Mouse (Mus musculus) testis, postnatal 14 days (tissue): ENCODE data around the gene Dlgap1.
"Not testable (repeated sequence)": the region's sequence is repeated elsewhere in the genome, so short reads cannot be mapped to it uniquely, and the experiment has no call there.

ENCODE experiments used
- DNase-seq: peaks from one replicate; pipeline ENCODE4 v3.0.0; 2021; ENCODE audit warnings: low spot score

Gene Dlgap1

DNA sequence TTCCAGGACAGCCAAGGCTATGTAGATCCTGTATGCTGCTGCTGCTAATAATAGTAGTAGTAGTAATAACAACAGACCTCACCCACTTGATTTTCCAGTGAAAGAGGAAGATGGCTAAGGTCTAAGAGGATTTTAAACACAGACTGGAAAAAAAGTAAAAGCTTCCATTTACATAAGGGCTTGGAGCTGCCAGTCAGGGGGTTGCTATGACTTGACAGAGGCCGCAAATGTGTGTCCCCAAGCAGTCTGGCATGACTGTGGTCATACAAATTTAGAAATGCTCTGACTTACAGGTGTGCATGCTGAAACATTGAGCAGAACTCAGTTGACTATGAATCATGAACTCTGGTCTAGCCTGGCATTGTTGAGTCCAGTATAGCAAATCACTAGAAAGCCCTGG, 839.0 kb downstream of the Dlgap1 start:
- no peak for DNase-seq

DNA sequence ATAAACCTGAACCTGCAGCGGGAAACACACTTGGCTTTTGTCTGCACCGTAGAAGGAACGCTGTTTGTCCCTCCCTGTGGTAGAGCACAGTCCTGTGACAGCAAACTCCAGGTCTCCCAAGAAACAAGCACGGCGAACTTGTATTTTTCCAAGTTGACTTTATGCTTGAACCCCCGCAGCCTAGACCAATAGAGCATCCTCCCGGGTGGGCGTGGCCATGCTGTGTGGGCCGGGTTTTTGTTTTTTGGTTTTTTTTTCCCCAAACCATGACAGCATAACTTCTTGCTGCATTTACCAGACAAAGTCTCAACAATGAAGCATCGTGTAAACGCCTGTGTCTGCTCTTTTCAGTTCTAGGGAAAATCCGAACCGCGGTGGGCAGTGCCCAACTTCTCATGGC, 840.0 kb downstream of the Dlgap1 start:
- no peak for DNase-seq

DNA sequence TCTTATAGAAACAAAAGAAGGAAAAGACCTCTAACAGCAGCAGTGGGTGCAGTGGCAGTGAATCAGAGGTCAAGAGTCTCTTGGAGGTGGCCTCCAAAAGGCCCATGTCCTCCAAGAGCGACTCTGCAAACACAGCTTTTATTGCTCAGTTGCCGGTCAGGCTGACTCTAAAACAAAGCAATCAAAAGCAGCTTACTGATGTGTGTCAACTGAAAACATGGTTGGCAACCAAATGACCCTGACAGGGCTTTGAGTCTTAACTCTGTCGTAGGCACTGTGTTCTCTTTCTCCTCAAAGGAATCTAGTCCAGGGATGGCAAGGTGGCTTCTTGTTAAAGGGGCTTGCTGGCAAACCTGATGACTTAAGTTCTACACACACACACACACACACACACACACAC, 840.9 kb downstream of the Dlgap1 start:
- no peak for DNase-seq

DNA sequence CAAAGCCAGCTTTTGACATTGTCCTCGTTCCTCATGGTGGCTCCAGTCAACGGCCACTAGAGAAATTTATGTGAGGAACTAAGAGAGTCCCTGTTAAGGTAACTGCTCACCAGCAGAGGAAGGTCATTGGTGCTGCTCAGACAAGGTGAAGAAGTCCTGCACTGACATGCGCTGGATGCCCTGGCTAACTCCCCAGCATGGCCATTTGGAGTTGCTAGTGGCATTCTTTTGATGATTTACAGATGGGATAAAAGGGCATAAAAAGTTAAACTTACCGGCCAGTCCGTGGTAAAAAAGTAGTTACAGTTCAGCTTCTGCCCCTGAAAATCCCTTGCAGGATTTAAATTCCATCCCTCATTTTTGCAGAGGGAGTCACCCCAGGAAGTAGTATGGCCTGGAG, 841.9 kb downstream of the Dlgap1 start:
- DNase-seq, result no peak

DNA sequence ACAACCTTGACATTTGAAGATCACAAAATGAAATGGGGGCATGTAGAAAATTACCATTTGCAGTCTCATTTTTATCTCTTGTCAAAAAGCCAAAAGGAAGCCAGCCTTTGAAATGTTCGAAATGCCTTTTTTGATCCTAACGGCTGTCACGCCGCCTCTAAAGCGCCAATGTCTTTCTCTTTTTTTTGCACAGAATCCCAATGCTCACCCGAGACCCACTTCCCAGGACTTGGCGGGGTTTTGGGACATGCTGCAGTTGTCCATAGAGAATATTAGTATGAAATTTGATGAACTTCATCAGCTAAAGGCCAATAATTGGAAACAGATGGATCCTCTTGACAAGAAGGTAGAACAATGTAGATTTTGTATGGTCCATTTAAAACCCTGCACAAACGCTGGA, 846.1 kb downstream of the Dlgap1 start:
- no peak for DNase-seq

DNA sequence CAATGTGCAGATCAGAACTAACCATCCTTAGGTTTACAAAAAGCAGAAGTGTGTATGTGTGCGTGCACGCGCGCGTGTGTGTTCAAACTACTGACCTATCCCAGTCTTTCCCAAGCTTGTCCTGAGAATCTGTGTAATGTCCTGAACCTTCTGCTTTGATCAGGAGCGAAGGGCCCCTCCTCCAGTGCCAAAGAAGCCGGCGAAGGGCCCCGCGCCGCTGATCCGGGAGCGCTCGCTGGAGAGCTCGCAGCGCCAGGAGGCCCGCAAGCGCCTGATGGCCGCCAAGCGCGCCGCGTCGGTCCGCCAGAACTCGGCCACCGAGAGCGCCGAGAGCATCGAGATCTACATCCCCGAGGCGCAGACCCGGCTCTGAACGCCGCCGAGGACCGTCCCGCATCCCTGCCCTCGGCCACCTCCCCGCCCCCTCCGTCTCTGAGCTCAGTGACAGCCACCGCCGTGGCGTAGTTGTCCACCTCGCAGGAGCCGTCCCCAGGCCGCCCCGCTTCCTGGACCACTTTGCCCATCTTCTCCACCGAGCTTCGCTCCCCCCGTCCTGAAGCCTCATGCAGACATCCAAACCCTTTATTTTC, 849.1 kb downstream of the Dlgap1 start:
- no peak for DNase-seq

DNA sequence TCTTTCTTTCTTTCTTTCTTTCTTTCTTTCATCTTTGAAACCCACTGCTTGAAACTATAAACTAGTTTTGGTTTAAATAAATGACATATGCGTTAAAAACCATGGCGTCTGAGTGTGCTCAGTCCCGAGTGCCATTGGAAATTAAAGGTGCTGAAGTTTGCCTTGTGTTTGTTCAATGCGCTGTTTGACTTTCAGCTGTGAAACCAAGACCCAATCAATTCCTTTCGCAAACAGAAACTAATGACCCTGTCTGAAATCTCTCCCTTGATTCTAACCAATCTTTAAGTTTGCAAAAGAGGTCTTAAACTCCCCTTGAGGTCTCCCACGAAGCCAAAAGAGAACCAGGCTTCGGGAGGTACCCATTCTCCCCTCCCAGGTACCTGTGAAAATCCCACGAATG, 854.2 kb downstream of the Dlgap1 start:
- no peak for DNase-seq

DNA sequence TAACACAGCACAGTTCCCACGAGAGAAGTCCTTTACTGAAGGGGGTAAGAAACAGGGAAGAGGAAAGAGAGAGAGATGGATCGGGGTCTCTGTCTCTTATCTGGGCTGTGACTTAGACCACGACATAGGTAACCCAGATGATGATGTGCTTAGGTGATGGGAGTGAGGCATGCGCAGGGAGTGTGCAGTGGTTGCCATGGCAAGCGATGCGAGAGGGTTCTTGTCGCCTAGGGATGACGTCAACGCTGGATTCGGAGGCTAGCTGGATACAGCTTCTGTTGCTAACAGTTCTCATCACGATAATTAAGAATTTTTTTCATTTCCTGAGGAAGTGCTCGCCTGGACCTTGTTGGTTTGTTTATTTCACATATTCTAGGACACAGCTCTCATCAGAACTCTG, 857.4 kb downstream of the Dlgap1 start:
- no peak for DNase-seq

DNA sequence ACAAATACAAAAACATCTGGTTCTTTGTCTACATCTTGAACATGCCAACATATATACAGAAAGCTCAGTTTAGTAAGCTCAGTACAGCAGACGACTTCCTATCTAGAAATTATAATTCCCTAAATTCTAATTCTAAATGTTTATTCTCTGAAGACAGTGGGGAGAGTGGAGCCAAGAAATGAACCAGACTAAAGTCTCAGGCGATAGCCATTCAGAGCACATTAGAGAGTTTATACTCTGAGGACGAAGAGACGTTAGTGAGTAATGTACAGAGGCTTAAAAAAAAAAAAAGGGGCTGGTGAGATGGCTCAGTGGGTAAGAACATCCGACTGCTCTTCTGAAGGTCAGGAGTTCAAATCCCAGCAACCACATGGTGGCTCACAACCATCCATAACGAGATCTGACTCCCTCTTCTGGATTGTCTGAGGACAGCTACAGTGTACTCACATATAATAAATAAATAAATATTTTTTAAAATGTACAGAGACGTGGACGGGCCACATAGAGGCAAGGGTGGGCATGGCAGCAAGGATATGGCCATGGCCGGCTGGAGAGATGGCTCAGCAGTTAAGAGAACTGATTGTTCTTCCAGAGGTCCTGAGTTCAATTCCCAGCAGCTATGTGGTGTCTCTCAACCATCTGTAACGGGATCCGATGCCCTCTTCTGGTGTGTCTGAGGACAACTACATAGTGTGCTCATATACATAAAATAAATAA, 858.7 kb downstream of the Dlgap1 start:
- not testable (repeated sequence) for DNase-seq

DNA sequence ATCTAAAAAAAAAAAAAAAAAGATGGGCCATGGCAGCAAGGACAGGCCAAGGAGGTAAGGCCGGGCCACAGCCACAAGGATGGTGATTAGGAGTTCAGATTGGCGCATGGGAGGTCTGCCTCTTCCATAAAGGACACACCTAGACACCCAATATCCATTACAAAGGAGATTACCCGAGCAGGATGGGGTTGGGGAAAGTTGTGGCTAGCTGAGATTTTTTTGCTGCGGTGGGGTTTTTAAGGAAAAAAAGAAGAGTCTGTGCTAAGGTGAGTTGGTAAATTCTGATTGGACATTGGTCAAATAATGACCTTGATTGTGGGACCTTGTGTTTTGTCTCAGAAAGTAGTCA, 859.3 kb downstream of the Dlgap1 start:
- no peak for DNase-seq

DNA sequence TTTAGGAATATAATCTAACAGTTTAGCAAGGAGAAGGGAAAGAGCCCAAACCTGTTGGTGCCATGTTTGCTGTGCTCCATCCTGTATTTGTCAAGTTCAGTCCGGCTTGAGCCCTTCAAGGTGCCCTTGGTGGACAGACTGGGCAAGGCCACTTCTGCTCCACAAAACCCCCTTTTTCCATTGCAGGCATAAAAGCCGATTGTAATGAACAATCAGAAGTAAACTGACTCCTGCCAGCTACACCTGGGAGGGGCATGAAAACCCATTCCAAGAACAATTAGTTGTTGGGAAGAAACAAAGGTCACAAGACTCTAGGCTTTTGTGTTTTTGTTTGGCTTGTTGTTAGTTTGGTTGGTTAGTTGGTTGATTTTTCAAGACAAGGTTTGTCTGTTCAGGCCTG, 859.7 kb downstream of the Dlgap1 start:
- no peak for DNase-seq

DNA sequence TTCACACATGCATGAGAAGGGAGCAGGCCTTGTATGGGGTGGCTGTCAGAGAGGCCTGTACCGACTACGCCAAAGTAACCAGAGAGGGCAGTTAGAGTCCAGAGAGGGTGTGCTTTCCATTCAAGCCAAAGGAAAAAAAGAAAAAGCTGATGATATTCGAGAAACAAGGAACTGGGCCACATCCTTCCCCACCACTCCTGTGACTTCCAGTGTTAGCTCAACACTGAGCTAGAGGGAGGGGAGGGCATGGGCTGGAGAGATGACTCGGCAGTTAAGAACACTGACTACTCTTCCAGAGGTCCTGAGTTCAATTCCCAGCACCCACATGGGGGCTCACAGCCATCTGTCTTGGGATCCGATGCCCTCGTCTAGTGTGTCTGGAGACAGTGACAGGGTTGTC, 860.3 kb downstream of the Dlgap1 start:
- DNase-seq, result no peak

DNA sequence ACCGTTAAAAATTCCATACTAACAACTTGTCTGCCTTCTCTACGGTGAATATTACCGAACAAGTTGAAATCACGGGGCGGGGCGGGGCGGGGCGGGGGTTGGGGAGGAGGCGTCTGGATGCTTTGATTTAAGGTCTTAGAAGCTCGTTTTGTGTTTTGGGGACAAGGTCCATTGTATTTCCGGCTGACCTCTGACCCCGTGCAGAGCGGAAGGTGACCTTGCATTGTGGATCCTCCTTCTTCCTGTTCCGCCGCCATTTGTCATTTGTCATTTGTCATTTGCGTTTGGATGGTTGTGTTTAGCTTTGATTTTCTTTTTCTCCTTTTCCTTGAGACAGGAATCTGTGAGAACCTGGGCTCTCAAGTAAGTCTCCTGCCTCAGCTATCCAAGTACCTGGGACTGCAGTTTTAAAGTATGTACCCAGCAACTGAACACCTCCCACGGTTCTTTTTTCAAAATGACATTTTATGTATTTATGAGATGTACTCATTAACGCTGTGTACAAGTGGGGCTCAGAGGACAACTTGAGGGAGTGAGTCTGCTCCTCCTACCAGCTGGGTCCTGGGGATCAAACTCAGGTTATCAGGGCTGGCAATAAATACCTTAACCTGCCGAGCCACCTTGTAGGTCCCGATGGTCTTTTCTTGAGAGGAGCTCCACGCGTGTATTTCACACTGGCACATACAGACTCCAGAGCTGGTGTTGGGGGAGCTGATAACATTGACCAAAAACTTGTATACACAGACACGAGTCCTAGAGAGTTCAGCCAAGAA, 861.3 kb downstream of the Dlgap1 start:
- no peak for DNase-seq

DNA sequence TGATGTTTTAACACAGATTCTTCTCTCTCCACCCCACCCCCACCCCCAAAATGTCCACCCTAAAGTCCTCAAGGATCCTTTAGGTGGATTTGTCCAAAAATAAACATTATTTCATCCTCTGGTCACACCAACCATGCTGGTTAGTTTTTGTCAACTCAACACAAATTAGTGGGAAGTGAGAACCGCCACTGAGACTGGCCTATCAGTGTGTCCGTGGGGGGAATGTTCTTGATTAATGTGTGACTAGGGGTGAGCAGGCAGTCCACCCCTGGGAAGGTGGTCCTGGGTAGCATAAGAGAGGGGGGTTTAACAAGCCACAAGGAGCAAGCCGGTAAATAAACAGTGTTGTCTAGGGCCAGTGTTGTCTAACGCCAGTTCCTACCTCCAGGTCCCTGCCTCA, 862.7 kb downstream of the Dlgap1 start:
- DNase-seq, result no peak

DNA sequence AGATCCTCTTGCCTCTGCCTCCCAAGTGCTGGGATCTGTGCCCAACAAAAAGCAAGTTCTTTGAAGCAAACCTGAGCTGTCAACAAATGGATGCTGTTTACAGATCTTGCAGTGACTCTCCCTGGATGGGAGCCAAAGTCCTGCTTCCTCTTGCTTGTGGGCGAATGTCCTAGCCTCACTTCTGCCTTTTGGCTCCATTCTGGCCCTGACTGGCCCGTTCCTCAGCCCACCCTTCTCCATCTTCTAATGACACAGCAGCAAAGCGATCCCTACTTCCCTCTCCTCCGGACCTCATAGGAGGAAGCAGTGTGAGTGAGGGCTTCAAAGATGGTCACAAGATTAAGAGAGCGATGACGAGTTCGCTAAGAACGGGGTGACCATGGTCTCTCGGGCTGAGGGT, 863.7 kb downstream of the Dlgap1 start:
- no peak for DNase-seq

DNA sequence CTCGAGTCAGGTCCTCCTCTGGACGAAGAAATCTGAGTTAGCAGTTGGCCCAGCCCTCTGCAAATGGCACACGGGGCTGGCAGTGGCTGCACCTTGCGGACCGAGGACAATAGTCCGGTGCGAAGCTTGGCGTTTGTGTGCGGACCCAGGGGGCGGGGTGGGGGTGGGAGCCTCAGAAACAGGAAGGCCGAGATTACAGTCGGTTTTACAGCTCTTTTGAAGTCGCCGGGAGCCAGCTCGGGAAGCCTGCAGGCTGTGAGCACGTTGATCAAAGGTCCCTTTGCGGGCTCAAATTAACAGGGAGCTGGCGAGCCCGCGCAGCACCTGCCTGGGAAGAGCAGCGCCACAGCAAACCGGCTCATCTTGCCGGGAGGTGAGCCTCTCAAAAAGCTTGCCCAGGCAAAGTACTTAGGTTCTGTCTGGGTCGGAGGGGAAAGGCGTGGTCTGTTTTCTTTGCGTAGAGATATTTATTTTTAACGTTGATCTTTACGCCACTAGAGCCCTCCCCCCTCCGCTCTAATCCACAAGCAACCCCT, 865.6 kb downstream of the Dlgap1 start:
- peak; percentile 21 for DNase-seq

DNA sequence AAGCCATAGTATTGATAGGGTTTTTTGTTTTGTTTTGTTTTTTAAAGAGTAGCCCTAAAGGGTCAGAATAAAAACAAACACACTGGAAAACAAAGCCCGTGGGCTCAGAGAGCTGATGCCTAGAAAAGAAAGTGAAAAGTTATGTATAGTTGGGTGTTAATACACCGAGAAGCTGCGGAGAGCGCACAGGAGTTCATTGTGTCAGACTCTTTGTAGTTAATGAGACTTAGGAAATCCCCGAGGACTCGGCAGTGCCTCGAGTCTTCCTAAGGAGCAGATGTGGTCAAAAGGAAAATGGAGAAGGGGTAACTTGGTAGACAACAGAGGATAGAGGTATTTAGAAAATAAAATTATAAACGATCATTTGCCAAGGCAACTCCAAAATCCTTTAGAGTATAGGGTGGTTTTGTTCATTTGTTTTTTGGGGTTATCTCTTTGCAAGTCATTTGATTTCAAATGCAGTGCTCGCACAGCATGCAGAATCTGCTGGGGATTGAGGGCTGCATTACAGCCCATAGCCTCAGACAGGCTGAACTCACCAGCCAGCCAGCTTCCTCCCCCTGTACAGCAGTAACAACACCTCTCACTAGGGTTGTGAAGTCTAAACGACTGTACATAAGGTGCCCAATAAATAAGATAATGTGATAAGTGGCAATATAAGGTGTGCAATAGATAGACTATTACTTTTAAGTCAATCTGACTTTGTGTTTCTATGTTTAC, 866.4 kb downstream of the Dlgap1 start:
- no peak for DNase-seq

DNA sequence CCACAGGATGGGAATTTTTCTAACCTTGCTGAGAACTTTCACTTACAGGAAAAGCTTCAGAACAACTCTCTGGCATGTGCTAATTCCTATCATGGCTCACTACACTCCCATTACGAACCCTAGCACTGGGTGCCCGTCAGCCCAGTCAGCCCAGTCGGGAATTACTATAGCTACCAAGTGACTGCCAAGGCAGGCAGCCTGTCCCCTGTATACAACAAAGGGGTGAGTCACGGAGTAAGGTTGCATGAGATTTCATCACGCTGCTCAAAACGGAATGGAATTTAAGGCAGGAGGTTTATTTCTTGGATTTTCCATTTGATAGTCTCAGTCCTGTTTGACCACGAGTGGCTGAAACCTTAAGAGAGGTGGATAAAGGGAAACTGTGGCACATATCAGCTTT, 867.9 kb downstream of the Dlgap1 start:
- DNase-seq, result no peak

DNA sequence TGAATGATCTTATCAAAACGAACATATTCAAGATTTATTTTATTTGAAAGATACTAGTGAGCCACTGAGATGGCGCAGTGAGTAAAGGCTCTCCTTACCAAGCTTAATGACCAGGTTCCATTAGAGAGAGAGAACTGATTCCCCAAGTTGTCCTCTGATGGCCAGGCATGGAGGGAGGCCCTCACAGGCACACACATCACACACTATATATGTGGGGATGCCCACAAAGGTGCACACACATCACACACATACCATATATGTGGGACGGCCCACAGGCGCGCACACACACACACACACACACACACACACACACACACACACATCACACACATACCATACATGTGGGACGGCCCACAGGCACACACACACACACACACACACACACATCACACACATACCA, 868.6 kb downstream of the Dlgap1 start:
- not testable (repeated sequence) for DNase-seq

DNA sequence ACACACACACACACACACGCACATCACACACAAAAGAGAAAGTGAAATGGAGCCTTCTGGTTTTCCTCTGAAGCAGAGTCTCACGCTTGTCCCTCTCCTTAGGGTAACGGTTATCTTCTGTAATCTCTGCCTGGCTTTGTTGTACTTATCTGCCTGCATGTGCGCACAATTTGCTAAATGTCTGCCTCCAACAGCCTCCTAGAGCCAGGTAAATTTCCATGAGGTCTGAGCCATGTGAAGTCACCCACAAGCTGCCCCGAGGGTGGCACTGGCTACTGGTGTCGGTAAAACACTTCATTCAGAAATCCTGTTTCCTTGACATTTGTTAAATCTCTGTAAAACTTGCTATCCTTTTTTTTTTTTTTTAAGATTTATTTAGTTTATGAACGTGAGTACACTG, 869.2 kb downstream of the Dlgap1 start:
- DNase-seq, result no peak

DNA sequence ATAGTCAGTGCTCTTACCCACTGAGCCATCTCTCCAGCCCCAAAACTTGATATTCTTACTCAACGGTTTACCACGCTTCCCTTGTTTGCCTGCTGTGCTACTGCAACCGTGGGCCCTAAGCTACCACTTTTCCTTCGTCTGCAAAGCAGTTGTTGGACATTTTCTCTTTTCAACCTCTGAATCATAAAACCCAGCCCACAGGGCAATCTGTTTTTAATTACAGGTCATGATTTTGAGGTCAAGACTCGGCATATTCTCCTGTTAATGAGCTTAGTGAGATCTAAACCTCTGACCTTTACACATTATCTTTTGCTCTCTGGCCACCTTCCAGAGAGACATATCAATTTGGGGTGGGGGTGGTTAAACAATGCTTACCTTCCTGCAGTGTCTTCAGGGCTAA, 869.7 kb downstream of the Dlgap1 start:
- no peak for DNase-seq

DNA sequence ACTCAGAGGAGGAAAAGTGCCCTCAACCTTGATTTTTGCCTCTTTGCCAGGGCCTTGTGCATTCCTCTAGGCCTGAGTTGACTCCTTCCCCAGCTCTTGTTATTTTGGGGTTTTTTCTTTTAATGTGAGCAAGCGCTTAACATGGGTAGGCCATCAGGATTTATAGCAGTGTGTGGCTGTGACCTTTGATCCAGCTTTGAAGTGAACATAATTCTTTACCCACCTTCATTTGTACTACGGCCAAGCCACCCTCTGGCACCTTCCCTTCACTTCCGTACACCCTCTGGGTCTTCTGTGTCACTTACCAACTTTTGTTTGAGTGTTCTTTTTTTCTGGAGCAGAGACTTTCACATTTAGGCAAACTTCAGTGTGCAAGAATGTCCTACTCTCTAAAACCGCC, 874.4 kb downstream of the Dlgap1 start:
- no peak for DNase-seq

DNA sequence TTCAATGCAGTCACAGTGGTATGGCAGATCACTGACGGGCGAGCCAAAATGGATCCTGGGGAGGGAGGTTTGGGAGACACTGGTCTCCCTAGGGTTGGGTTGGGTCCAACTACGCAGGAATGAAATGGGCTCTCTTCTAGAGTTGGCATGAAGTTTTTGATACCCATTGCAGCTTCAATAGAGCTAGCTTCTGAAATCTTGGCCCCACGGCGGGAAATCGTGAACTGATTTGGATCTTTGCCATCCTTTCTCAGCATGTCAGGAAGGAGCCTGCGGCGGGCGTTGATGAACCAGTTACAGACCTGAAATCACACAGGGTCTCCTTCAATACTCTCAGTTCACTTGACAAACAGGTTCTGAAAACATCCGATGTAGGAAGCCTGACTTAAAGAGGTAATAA, 876.1 kb downstream of the Dlgap1 start:
- no peak for DNase-seq
